Mouse (Mus musculus) liver, postnatal 0 days (tissue): ENCODE results near the gene 4931406C07Rik. TPM values are rescaled to one million over a fixed set of nuclear protein-coding genes. Genes with fewer than 3 reads are reported as not detected.
A peak's percentile ranks its signal among the peaks of the same experiment; 100 is the strongest.

ENCODE experiments used
- ATAC-seq: fragments of 200-750 bp; cut with Nextera tagmentation; 2 replicates; pipeline ENCODE4 v1.8.0; 2017; ENCODE audit warnings: mild to moderate bottlenecking, moderate library complexity
- DNase-seq: peaks from one replicate; pipeline ENCODE4 v3.0.0-alpha.2; 2016
- H3K27ac ChIP-seq: fragments of 300-500 bp; sonication (generic); 2 replicates; pipeline ENCODE4 v1.5.1; 2014; ENCODE audit warnings: antibody characterized with exemption, moderate library complexity, mild to moderate bottlenecking, low read depth
- H3K27me3 ChIP-seq: fragments of 300-500 bp; sonication (generic); 2 replicates; pipeline ENCODE4 v1.6.1; 2014; ENCODE audit warnings: low read length, control low read depth, mixed read lengths; ENCODE audit not compliant: insufficient read depth
- H3K36me3 ChIP-seq: fragments of 300-500 bp; sonication (generic); replicated peaks from 2 replicates; pipeline ENCODE4 v1.6.1; 2014; ENCODE audit warnings: mild to moderate bottlenecking, control low read depth, low read length, moderate library complexity, mixed read lengths; ENCODE audit not compliant: insufficient read depth
- H3K4me1 ChIP-seq: fragments of 300-500 bp; sonication (generic); 2 replicates; pipeline ENCODE4 v1.6.1; 2014; ENCODE audit warnings: antibody characterized with exemption, mild to moderate bottlenecking, control low read depth; ENCODE audit not compliant: insufficient read depth
- H3K4me2 ChIP-seq: fragments of 300-500 bp; sonication (generic); 2 replicates; pipeline ENCODE4 v1.6.1; 2014; ENCODE audit warnings: low read depth, mild to moderate bottlenecking, low read length, moderate library complexity, mixed read lengths
- H3K4me3 ChIP-seq: fragments of 300-500 bp; sonication (generic); 2 replicates; pipeline ENCODE4 v1.5.1; 2014; ENCODE audit warnings: low read depth, low read length
- H3K9ac ChIP-seq: fragments of 300-500 bp; sonication (generic); replicated peaks from 2 replicates; pipeline ENCODE4 v1.6.1; 2014; ENCODE audit warnings: mild to moderate bottlenecking, moderate library complexity
- H3K9me3 ChIP-seq: fragments of 300-500 bp; sonication (generic); 2 replicates; pipeline ENCODE4 v1.6.1; 2016; ENCODE audit warnings: mild to moderate bottlenecking, control low read depth, low read length, mixed read lengths
- CTCF ChIP-seq: sonication (generic); IDR thresholded peaks from 2 replicates; pipeline ENCODE4 v1.5.1; 2016; ENCODE audit warnings: antibody characterized with exemption, low read depth
- EP300 ChIP-seq: IDR thresholded peaks from 2 replicates; pipeline ENCODE4 v1.6.1; 2016; ENCODE audit warnings: antibody characterized with exemption, low read depth, mild to moderate bottlenecking
- WGBS: fragments of 180-500 bp; shearing (Covaris S2); extraction: QIAGEN DNeasy Blood & Tissue Kit; methylation state at CpG from one replicate; pipeline ENCODE4 v1.1.7; 2014; ENCODE audit not compliant: insufficient replicate concordance; 5-methylcytosine and 5-hydroxymethylcytosine counted together
- polyA plus RNA-seq: library from polyadenylated mRNA; unstranded; fragments of >200 nt; fragmentation: Nextera tagmentation; extraction: Ambion mirVana; gene quantifications from 2 replicates; pipeline ENCODE4 v1.2.1, GENCODE M21; 2015

Gene 4931406C07Rik
- polyA plus RNA-seq, 1 experiment from 2014 or later: 27.6 TPM

DNA sequence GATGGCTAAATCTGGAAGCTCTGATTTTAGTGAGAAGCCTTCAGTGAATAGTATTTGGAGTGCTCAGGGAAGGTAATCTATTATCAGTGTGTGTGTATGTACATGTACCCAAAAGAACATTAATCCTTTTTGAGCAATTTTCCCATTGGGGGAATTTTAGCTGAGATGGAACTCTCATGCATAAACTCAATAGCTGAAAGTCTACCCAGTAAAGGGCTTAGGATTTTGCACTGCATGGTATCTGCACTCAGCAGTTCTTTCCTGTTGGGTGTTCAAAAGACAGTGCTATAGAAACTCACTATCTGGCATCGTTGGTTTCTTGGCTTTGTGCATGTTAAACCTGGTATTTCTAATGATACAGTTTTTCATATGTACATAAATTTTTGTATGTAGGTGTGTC lies 8.4 kb upstream of the 4931406C07Rik start:
- DNase-seq: no peak
- no peak for ATAC-seq
- H3K36me3 ChIP-seq: peaks cover 68% of the 10 kb centered on the region
- no peaks in the 10 kb centered on the region for H3K9me3 ChIP-seq
- no peak overlapping the region for H3K27ac ChIP-seq
- WGBS: 82% methylated on average over 1 of the region's 1 CpGs
- TF ChIP-seq CTCF (no peak), EP300 (no peak)
- no peak overlapping the region for H3K4me2 ChIP-seq
- no peaks in the 10 kb centered on the region for H3K27me3 ChIP-seq
- H3K9ac ChIP-seq: no peak overlapping the region
- H3K4me1 ChIP-seq: no peaks in the 10 kb centered on the region
- H3K4me3 ChIP-seq: no peak overlapping the region

DNA sequence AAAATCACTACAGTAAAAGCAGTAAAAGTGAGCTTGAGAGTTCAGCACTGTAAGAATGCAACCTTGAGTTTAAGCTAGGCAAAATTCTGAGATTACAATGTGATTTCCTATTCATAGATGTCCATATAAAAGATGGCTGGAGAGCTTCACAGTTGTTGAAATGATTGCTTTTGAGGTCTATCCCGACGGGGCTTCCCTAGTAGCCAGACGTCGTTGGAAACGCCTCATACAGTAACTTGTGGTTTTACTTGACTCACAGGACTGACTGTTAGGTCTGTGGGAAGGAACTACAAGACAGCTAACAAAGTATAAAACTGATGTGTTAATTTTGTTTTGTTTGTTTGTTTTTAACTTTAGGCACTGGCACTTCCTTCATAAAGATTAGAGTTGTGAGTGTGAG lies 7.4 kb upstream of the 4931406C07Rik start:
- Histone ChIP-seq H3K9ac (no peak overlapping the region), H3K9me3 (no peaks in the 10 kb centered on the region), H3K27me3 (no peaks in the 10 kb centered on the region), H3K4me1 (peaks cover 6% of the 10 kb centered on the region; the same call in 1 of the 2 replicates), H3K4me3 (no peak overlapping the region), H3K27ac (no peak overlapping the region), H3K4me2 (no peak overlapping the region), H3K36me3 (peaks cover 77% of the 10 kb centered on the region)
- no peak for TF ChIP-seq CTCF
- TF ChIP-seq EP300: no peak
- ATAC-seq: no peak
- DNase-seq: no peak
- WGBS: 75% methylated on average over 5 of the region's 5 CpGs

DNA sequence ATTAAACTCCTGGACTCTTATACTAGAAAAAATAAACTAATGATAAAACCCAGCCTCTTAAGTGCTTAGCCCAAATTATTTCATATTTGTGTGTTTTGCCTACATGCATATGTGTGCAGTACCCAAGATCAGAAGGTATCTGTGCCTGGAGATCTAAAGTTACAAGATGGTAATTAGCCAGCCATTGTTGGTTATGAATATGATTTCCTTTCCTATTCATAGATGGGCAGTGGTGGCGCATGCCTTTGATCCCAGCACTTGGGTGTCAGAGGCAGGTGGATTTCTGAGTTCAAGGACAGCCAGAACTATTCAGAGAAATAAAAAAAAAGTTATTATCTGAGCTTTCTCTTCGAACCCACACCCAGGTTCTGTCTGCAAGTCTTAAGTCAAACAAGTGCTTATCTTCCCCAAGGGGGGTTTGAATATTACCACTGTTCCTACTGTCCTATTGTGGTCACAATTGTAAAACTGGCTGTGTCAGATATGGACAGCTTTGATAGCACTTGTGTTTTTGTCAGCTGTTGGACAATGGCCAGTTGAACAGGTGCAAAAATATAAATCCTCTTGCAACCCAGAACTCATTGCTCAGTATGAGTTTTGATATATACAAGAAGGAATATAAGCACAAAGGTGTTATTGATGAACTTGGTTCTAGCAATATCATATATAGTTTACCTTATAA lies 5.9 kb upstream of the 4931406C07Rik start:
- TF ChIP-seq CTCF (no peak), EP300 (no peak; the same call in 1 of the 2 replicates)
- WGBS: 65% methylated on average over 2 of the region's 2 CpGs
- no peak overlapping the region for H3K9ac ChIP-seq
- DNase-seq: no peak
- H3K4me2 ChIP-seq: no peak overlapping the region
- H3K4me3 ChIP-seq: no peak overlapping the region
- no peak overlapping the region for H3K27ac ChIP-seq
- H3K27me3 ChIP-seq: no peaks in the 10 kb centered on the region
- peaks cover 12% of the 10 kb centered on the region for H3K4me1 ChIP-seq
- no peaks in the 10 kb centered on the region for H3K9me3 ChIP-seq
- peak; percentile 29; the same call in 1 of the 2 replicates for ATAC-seq
- H3K36me3 ChIP-seq: peaks cover 72% of the 10 kb centered on the region

DNA sequence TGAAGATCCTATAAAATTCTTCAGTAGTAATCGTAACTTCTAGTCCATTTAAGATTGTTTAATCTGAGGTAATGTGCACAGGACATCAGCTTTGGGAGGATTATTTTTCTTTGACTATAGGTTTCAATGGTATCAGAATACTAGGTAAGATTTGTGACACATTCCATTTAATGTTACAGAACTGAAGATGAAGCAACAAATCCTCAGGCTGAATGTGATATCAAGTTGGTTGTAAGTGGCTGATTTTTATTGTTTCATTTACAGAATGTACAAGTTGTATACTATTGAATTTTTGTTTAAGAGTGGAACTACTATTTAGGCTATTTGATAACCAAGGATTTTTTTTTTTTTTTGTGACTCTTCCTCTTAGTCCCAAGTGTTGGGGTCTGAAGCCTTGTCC lies 3.9 kb upstream of the 4931406C07Rik start:
- Histone ChIP-seq H3K4me3 (no peak overlapping the region), H3K4me1 (peaks cover 15% of the 10 kb centered on the region), H3K9me3 (no peaks in the 10 kb centered on the region), H3K27me3 (no peaks in the 10 kb centered on the region), H3K4me2 (no peak overlapping the region), H3K36me3 (peaks cover 61% of the 10 kb centered on the region), H3K9ac (no peak overlapping the region), H3K27ac (no peak overlapping the region)
- DNase-seq (no peak), ATAC-seq (no peak)
- WGBS: 89% methylated on average over 1 of the region's 1 CpGs
- TF ChIP-seq EP300 (no peak), CTCF (no peak)

DNA sequence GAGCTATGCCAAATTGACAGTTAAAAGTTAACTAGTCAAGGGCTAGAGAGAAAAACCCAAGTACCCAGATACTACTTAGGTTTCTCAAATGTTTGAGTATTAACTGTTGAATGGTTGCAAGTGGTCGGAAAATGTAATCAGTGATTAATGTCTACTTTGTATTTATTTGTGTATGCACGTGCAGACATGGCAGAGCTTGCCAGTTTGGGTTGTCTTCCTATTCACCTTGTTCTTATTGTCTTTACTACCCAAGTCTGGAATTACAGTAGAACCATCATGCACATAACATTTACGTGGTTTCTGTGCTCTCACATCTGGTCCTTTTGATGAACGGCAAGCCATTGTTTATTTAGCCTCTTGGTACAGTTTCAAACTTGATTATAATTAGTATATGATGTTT lies 3.2 kb upstream of the 4931406C07Rik start:
- DNase-seq (no peak), ATAC-seq (no peak)
- TF ChIP-seq EP300 (no peak), CTCF (no peak)
- 55% methylated on average over 4 of the region's 4 CpGs for WGBS
- Histone ChIP-seq H3K4me1 (peaks cover 15% of the 10 kb centered on the region), H3K9me3 (no peaks in the 10 kb centered on the region), H3K27ac (no peak overlapping the region), H3K36me3 (peaks cover 54% of the 10 kb centered on the region), H3K4me3 (no peak overlapping the region), H3K4me2 (peak overlapping the region; percentile 22), H3K9ac (no peak overlapping the region), H3K27me3 (no peaks in the 10 kb centered on the region)

DNA sequence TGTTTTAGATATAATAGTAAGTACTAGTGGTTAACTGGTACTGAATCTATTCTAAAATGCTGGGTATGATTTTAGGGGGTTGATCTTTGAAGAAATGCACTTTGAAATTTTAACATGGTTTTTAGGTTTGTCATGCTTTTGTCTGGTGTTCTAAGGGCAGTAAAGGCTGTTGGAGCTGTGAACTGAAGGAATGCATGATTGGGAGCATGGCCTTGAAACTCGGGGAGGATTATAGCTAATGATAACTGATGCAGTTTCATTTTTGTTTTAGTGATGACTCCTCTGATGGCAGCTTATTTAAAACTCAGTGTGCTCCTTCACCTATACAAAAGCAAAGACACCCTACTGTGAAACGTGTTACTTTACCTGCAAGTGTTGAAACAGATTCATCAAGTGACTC lies 2.0 kb upstream of the 4931406C07Rik start:
- Histone ChIP-seq H3K4me2 (peak overlapping the region; percentile 93), H3K9me3 (no peaks in the 10 kb centered on the region), H3K27ac (no peak overlapping the region), H3K27me3 (no peaks in the 10 kb centered on the region), H3K9ac (no peak overlapping the region), H3K36me3 (peaks cover 43% of the 10 kb centered on the region), H3K4me1 (peaks cover 15% of the 10 kb centered on the region), H3K4me3 (0 out of 2 replicates have a peak overlapping the region, but pooled peaks have one; percentile 82)
- TF ChIP-seq CTCF: no peak
- TF ChIP-seq EP300: no peak
- DNase-seq (no peak), ATAC-seq (no peak)
- 41% methylated on average over 2 of the region's 2 CpGs for WGBS
